Mouse (Mus musculus): Measurements from ENCODE around the gene Ppp1r3e. TPM values are rescaled to one million over a fixed set of nuclear protein-coding genes. Genes with fewer than 3 reads are reported as not detected.

Ppp1r3e gene
- 15.9 and 20.3 TPM in 2 replicates for polyA plus RNA-seq (2012; ENCODE audit: insufficient read depth, insufficient read length, missing spikeins)

- Histone ChIP-seq H3K4me3 (ENCODE audit: insufficient read depth, low read depth, low read length) (peak within 1 kb of the TSS; percentile 61), H3K27ac (replicated peaks; ENCODE audit: low read depth, low read length) (0 out of 2 replicates have a peak within 1 kb of the TSS, but pooled peaks have one; percentile 23)
These were observed at the start of gene Ppp1r3e for GRCm38 (mm10) chr14:54877048-54877715. Ppp1r3e (minus strand) TSS chr14:54877550.

GRCm38 (mm10) chr14:54926401-54927158 lies 49.2 kb upstream of the Ppp1r3e start:
- no peaks in the 10 kb centered on the region for H3K4me1 ChIP-seq (ENCODE audit: control insufficient read depth, insufficient read depth, insufficient read length, low read length)
- 0 out of 2 replicates have a peak overlapping the region, but pooled peaks have one; percentile 12 for H3K27ac ChIP-seq (replicated peaks; ENCODE audit: low read depth, low read length)

More at GRCm38 (mm10) chr14:54877048-54877715, at the start of gene Ppp1r3e:
- 0 out of 2 replicates have a peak, but pooled peaks cover 2% of the 10 kb centered on the region for H3K4me1 ChIP-seq (ENCODE audit: control insufficient read depth, insufficient read depth, insufficient read length, low read length)

GRCm38 (mm10) chr14:54925349-54926342 lies 48.3 kb upstream of the Ppp1r3e start, which contains the start of gene Efs:
Efs (minus strand) TSS chr14:54926126.
- no peaks in the 10 kb centered on the region for H3K4me1 ChIP-seq (ENCODE audit: control insufficient read depth, insufficient read depth, insufficient read length, low read length)
- H3K4me3 ChIP-seq (ENCODE audit: insufficient read depth, low read depth, low read length), result peak within 1 kb of the TSS; percentile 57
- peak within 1 kb of the TSS; percentile 48 for H3K27ac ChIP-seq (replicated peaks; ENCODE audit: low read depth, low read length)

More at GRCm38 (mm10) chr14:54926401-54927158, 49.2 kb upstream of the Ppp1r3e start:
- H3K4me3 ChIP-seq (ENCODE audit: insufficient read depth, low read depth, low read length), result peak overlapping the region; percentile 57

GRCm38 (mm10) chr14:54924641-54925348 lies 47.4 kb upstream of the Ppp1r3e start:
- no peaks in the 10 kb centered on the region for H3K4me1 ChIP-seq (ENCODE audit: control insufficient read depth, insufficient read depth, insufficient read length, low read length)
- H3K27ac ChIP-seq (replicated peaks; ENCODE audit: low read depth, low read length), result peak overlapping the region; percentile 19; the same call in 1 of the 2 replicates
- H3K4me3 ChIP-seq (ENCODE audit: insufficient read depth, low read depth, low read length), result peak overlapping the region; percentile 57

- H3K4me3 ChIP-seq (ENCODE audit: insufficient read depth, low read depth, low read length), result no peak overlapping the region
- H3K27ac ChIP-seq (replicated peaks; ENCODE audit: low read depth, low read length), result no peak overlapping the region
- H3K4me1 ChIP-seq (ENCODE audit: control insufficient read depth, insufficient read depth, insufficient read length, low read length), result no peaks in the 10 kb centered on the region
These were observed 42.8 kb upstream of the Ppp1r3e start for GRCm38 (mm10) chr14:54920076-54920685.

- Histone ChIP-seq H3K27ac (replicated peaks; ENCODE audit: low read depth, low read length) (no peak overlapping the region), H3K4me1 (ENCODE audit: control insufficient read depth, insufficient read depth, insufficient read length, low read length) (peaks cover 3% of the 10 kb centered on the region; the same call in 1 of the 2 replicates), H3K4me3 (ENCODE audit: insufficient read depth, low read depth, low read length) (peak overlapping the region; percentile 96)
These were observed 36.0 kb upstream of the Ppp1r3e start for GRCm38 (mm10) chr14:54913343-54913742.

GRCm38 (mm10) chr14:54912886-54913285 lies 35.5 kb upstream of the Ppp1r3e start, which contains the start of gene Slc22a17:
Slc22a17 (minus strand) TSS chr14:54913132.
- Histone ChIP-seq H3K4me1 (ENCODE audit: control insufficient read depth, insufficient read depth, insufficient read length, low read length) (peaks cover 3% of the 10 kb centered on the region; the same call in 1 of the 2 replicates), H3K27ac (replicated peaks; ENCODE audit: low read depth, low read length) (no peak within 1 kb of the TSS)

GRCm38 (mm10) chr14:54912109-54912850 lies 34.9 kb upstream of the Ppp1r3e start:
- Histone ChIP-seq H3K4me1 (ENCODE audit: control insufficient read depth, insufficient read depth, insufficient read length, low read length) (peaks cover 3% of the 10 kb centered on the region; the same call in 1 of the 2 replicates), H3K27ac (replicated peaks; ENCODE audit: low read depth, low read length) (no peak overlapping the region), H3K4me3 (ENCODE audit: insufficient read depth, low read depth, low read length) (peak overlapping the region; percentile 96)

More at GRCm38 (mm10) chr14:54912886-54913285, 35.5 kb upstream of the Ppp1r3e start, which contains the start of gene Slc22a17:
- peak within 1 kb of the TSS; percentile 96 for H3K4me3 ChIP-seq (ENCODE audit: insufficient read depth, low read depth, low read length)

GRCm38 (mm10) chr14:54908682-54909081 lies 31.3 kb upstream of the Ppp1r3e start:
- H3K27ac ChIP-seq (replicated peaks; ENCODE audit: low read depth, low read length), result no peak overlapping the region
- H3K4me1 ChIP-seq (ENCODE audit: control insufficient read depth, insufficient read depth, insufficient read length, low read length), result peaks cover 3% of the 10 kb centered on the region; the same call in 1 of the 2 replicates
- no peak overlapping the region for H3K4me3 ChIP-seq (ENCODE audit: insufficient read depth, low read depth, low read length)

- no peak overlapping the region for H3K4me3 ChIP-seq (ENCODE audit: insufficient read depth, low read depth, low read length)
- no peak overlapping the region for H3K27ac ChIP-seq (replicated peaks; ENCODE audit: low read depth, low read length)
- H3K4me1 ChIP-seq (ENCODE audit: control insufficient read depth, insufficient read depth, insufficient read length, low read length), result no peaks in the 10 kb centered on the region
These were observed 26.3 kb upstream of the Ppp1r3e start for GRCm38 (mm10) chr14:54903641-54904040.

GRCm38 (mm10) chr14:54900383-54900782 lies 23.0 kb upstream of the Ppp1r3e start:
- H3K4me3 ChIP-seq (ENCODE audit: insufficient read depth, low read depth, low read length), result no peak overlapping the region
- H3K27ac ChIP-seq (replicated peaks; ENCODE audit: low read depth, low read length), result no peak overlapping the region
- H3K4me1 ChIP-seq (ENCODE audit: control insufficient read depth, insufficient read depth, insufficient read length, low read length), result no peaks in the 10 kb centered on the region

- H3K27ac ChIP-seq (replicated peaks; ENCODE audit: low read depth, low read length), result no peak overlapping the region
- H3K4me1 ChIP-seq (ENCODE audit: control insufficient read depth, insufficient read depth, insufficient read length, low read length), result no peaks in the 10 kb centered on the region; the same call in 1 of the 2 replicates
- H3K4me3 ChIP-seq (ENCODE audit: insufficient read depth, low read depth, low read length), result no peak overlapping the region
These were observed 20.1 kb upstream of the Ppp1r3e start for GRCm38 (mm10) chr14:54897445-54897844.
